Mouse (Mus musculus) forebrain, postnatal 0 days (tissue): ENCODE data around the gene Ublcp1. TPM values are rescaled to one million over a fixed set of nuclear protein-coding genes. Genes with fewer than 3 reads are reported as not detected.
"Not testable (repeated sequence)": the region's sequence is repeated elsewhere in the genome, so short reads cannot be mapped to it uniquely, and the experiment has no call there.

Experiments used
- ATAC-seq: fragments of 200-750 bp; cut with Nextera tagmentation; 2 replicates; pipeline ENCODE4 v1.8.0; 2017; ENCODE audit warnings: mild to moderate bottlenecking, moderate library complexity
- DNase-seq: peaks from one replicate; pipeline ENCODE4 v3.0.0-alpha.2; 2015
- H3K27ac ChIP-seq: fragments of 300-500 bp; sonication (generic); 2 replicates; pipeline ENCODE4 v1.5.1; 2014; ENCODE audit warnings: low read depth, mild to moderate bottlenecking, antibody characterized with exemption, low read length, moderate library complexity, mixed read lengths
- H3K27me3 ChIP-seq: fragments of 300-500 bp; sonication (generic); 2 replicates; pipeline ENCODE4 v1.6.1; 2014; ENCODE audit warnings: mild to moderate bottlenecking, low read length, mixed read lengths; ENCODE audit not compliant: insufficient read depth
- H3K36me3 ChIP-seq: fragments of 300-500 bp; sonication (generic); 2 replicates; pipeline ENCODE4 v1.6.1; 2014; ENCODE audit warnings: mild to moderate bottlenecking, moderate library complexity; ENCODE audit not compliant: insufficient read depth
- H3K4me1 ChIP-seq: fragments of 300-500 bp; sonication (generic); 2 replicates; pipeline ENCODE4 v1.6.1; 2014; ENCODE audit warnings: antibody characterized with exemption; ENCODE audit not compliant: insufficient read depth
- H3K4me2 ChIP-seq: fragments of 300-500 bp; sonication (generic); 2 replicates; pipeline ENCODE4 v1.6.1; 2014; ENCODE audit warnings: low read depth, mild to moderate bottlenecking, moderate library complexity
- H3K4me3 ChIP-seq: fragments of 300-500 bp; sonication (generic); 2 replicates; pipeline ENCODE4 v1.5.1; 2014; ENCODE audit warnings: low read depth, low read length, mixed read lengths
- H3K9ac ChIP-seq: fragments of 300-500 bp; sonication (generic); 2 replicates; pipeline ENCODE4 v1.6.1; 2014; ENCODE audit warnings: mild to moderate bottlenecking
- H3K9me3 ChIP-seq: fragments of 300-500 bp; sonication (generic); 2 replicates; pipeline ENCODE4 v1.6.1; 2016; ENCODE audit warnings: low read length
- CTCF ChIP-seq: sonication (generic); IDR thresholded peaks from 2 replicates; pipeline ENCODE4 v1.5.1; 2016; ENCODE audit warnings: antibody characterized with exemption, control low read depth, low read depth
- WGBS: fragments of 180-500 bp; shearing (Covaris S2); extraction: QIAGEN DNeasy Blood & Tissue Kit; methylation state at CpG from one replicate; pipeline ENCODE4 v1.1.7; 2014; 5-methylcytosine and 5-hydroxymethylcytosine counted together
- polyA plus RNA-seq: library from polyadenylated mRNA; unstranded; fragments of >200 nt; fragmentation: Nextera tagmentation; extraction: Ambion mirVana; gene quantifications from 2 replicates; pipeline ENCODE4 v1.2.1, GENCODE M21; 2015
- total RNA-seq: library from RNA; depleted of rRNA; stranded (reverse); fragments of >200 nt; gene quantifications from 2 replicates; pipeline ENCODE4 v1.2.3, GENCODE M21; 2014

Ublcp1 gene
- total and polyA plus RNA-seq, 2 experiments from 2014 or later = 34.3 to 42.3 TPM

DNA sequence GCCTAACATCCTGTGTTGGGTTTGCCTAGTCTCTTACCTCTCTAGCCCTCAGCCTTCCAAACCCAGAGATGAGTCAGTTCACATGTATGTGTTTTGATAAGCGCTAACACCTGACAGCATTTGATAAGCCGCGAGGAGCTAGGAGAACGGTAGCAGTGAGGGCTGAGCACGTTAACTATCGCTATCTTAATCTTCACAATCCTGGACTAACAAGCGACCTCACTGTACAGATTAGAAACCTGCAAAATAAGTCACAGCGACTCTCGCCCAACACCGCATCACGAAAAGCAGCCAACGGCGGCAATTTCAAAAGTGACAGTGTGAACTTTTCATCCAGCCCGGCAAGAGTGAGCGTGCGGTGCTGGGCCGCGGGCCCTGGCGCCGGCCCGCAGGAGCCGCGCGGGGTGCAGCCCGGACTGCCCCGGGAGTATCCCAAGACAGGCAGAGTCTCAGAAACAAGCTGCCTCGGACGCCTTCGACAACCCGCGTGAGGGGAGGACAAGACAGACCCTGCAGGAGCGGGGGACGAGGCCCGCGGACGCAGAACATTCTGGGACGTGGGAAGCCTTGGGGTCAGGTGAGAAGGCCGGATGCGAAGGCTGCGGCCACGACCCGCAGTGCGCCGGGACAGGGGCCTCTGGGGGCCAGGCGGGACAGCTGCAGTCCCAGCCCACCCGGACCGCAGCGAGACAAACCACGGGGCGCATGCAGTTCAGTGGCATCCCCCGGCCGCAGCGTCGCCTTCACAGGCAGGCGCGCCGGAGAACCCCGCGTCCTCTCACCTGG lies 459 bp downstream of the Ublcp1 start:
- 1% methylated on average over 59 of the region's 59 CpGs for WGBS

GRCm38 (mm10) chr11:44468306-44468790 lies 1.9 kb downstream of the Ublcp1 start:
- H3K9me3 ChIP-seq = no peaks in the 10 kb centered on the region
- no peak for TF ChIP-seq CTCF
- no peak for DNase-seq
- no peak for ATAC-seq
- peaks cover 14% of the 10 kb centered on the region for H3K4me1 ChIP-seq
- no peak overlapping the region for H3K4me2 ChIP-seq
- H3K27me3 ChIP-seq = no peaks in the 10 kb centered on the region
- 92% methylated on average over 10 of the region's 10 CpGs for WGBS
- H3K4me3 ChIP-seq = no peak overlapping the region
- H3K27ac ChIP-seq = no peak overlapping the region
- peaks cover 3% of the 10 kb centered on the region; the same call in 1 of the 2 replicates for H3K36me3 ChIP-seq
- H3K9ac ChIP-seq = no peak overlapping the region

More for the DNA sequence above, 459 bp downstream of the Ublcp1 start:
- DNase-seq (peak; percentile 52), ATAC-seq (peak; percentile 63)
- Histone ChIP-seq H3K9ac (peak overlapping the region; percentile 81), H3K36me3 (no peaks in the 10 kb centered on the region; the same call in 1 of the 2 replicates), H3K4me1 (peaks cover 14% of the 10 kb centered on the region), H3K27ac (peak overlapping the region; percentile 73), H3K4me3 (peak overlapping the region; percentile 96), H3K9me3 (no peaks in the 10 kb centered on the region), H3K4me2 (peak overlapping the region; percentile 90), H3K27me3 (no peaks in the 10 kb centered on the region)
- no peak for TF ChIP-seq CTCF

DNA sequence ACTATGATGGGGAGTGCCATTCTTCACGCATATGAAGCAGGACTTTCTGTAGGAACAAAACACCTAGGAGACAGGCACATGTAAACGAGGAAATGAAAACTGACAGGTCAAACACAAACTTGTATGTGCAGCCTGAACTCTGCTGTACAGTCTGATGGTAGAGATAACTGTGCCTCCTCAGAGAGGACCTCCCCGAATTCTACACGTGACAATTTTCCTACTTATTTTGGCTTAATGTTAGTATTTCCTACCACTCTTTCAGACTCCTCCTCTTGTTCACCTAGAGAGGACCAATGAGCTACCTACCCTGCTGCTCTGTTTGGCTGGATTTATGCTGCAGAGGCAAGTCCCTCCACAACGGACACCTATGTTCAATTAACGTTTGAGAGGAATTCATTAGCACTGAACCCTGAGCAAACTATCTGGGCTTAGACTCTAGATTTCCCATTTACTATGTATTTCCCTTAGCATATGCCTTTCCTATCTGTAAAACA lies 3.3 kb downstream of the Ublcp1 start:
- peaks cover 7% of the 10 kb centered on the region; the same call in 1 of the 2 replicates for H3K36me3 ChIP-seq
- no peak overlapping the region for H3K4me2 ChIP-seq
- 83% methylated on average over 6 of the region's 6 CpGs for WGBS
- H3K9ac ChIP-seq = no peak overlapping the region
- no peak for DNase-seq
- no peak overlapping the region for H3K4me3 ChIP-seq
- no peak for ATAC-seq
- no peaks in the 10 kb centered on the region for H3K27me3 ChIP-seq
- no peaks in the 10 kb centered on the region for H3K9me3 ChIP-seq
- H3K27ac ChIP-seq = no peak overlapping the region
- H3K4me1 ChIP-seq = peaks cover 14% of the 10 kb centered on the region
- TF ChIP-seq CTCF = no peak

DNA sequence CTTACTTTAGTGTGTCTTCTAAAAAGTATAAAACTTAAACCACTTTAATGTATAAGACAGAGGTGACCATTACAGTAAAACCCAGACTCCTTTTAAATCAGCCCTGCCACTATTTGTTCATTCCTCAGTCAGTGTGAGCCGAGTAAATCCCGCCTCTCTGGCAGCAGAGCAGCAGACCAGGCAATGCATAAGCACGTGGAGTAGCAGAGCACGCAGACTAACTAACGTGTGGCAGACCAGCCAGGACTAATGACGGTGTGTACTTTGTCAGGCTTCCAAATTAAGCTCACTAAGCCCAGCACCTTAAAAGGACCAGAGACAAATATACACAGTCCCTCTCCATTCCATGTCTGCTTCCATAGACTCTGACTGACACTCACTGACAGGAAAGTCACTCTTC lies 8.8 kb downstream of the Ublcp1 start:
- H3K27ac ChIP-seq = no peak overlapping the region
- DNase-seq = no peak
- no peaks in the 10 kb centered on the region for H3K9me3 ChIP-seq
- no peak overlapping the region for H3K9ac ChIP-seq
- 69% methylated on average over 6 of the region's 6 CpGs for WGBS
- no peak overlapping the region for H3K4me3 ChIP-seq
- H3K4me1 ChIP-seq = no peaks in the 10 kb centered on the region
- H3K27me3 ChIP-seq = no peaks in the 10 kb centered on the region
- H3K36me3 ChIP-seq = peaks cover 29% of the 10 kb centered on the region
- TF ChIP-seq CTCF = no peak
- no peak for ATAC-seq
- no peak overlapping the region for H3K4me2 ChIP-seq

DNA sequence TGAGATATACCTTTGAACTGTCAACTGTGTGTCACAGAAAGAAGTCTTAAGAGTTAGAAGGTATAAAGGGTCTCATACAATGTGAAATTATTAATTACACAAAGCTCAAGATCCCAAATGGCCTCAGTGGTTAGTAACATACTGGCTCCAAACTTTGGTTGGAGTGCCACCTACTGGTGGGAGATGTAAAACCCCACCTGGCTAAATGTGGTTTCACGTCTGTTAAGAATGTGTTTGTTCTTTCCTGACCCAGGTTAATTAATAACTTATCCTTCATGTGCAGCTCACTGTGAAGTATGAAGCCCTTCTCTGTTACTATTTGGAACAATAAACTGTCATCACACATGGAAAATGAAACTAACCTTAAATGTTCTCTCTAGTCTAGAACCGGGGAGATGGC lies 16.9 kb downstream of the Ublcp1 start:
- ATAC-seq = peak; percentile 65
- H3K4me3 ChIP-seq = no peak overlapping the region
- no peak overlapping the region for H3K27ac ChIP-seq
- peak; percentile 85 for TF ChIP-seq CTCF
- H3K4me1 ChIP-seq = no peaks in the 10 kb centered on the region
- H3K27me3 ChIP-seq = no peaks in the 10 kb centered on the region
- H3K9me3 ChIP-seq = no peaks in the 10 kb centered on the region
- H3K4me2 ChIP-seq = no peak overlapping the region
- H3K36me3 ChIP-seq = peaks cover 24% of the 10 kb centered on the region
- 49% methylated on average over 2 of the region's 2 CpGs for WGBS
- H3K9ac ChIP-seq = no peak overlapping the region
- DNase-seq = peak; percentile 74

- H3K27me3 ChIP-seq, DNase-seq, H3K27ac ChIP-seq, H3K4me1 ChIP-seq, H3K9ac ChIP-seq, H3K9me3 ChIP-seq, H3K4me2 ChIP-seq, ATAC-seq, H3K4me3 ChIP-seq: not testable (repeated sequence)
- WGBS = 95% methylated on average over 5 of the region's 5 CpGs
- peaks cover 15% of the 10 kb centered on the region for H3K36me3 ChIP-seq
Observed at GRCm38 (mm10) chr11:44452016-44452415, 18.3 kb downstream of the Ublcp1 start.

DNA sequence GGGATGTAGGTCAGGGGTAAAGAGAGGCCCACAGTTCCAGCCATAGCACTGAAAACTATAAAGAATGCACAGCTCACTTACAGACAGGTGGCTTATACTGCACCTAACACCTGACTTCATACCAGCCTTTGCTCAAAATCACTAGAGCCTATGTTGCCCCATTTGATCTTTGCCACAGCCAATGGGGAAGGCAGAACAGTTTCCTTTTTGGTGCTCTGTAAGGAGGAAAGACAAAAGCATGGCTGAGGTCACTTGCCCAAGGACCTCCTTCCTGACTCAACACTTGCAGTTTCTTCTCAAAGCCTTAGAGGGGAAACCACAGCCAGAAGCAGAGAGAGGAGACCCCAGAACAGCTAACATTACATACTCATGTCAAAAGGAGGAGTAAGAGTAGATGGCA lies 19.3 kb downstream of the Ublcp1 start:
- TF ChIP-seq CTCF = no peak
- peaks cover 8% of the 10 kb centered on the region for H3K36me3 ChIP-seq
- DNase-seq (no peak), ATAC-seq (no peak)
- no peaks in the 10 kb centered on the region for H3K9me3 ChIP-seq
- H3K9ac ChIP-seq = no peak overlapping the region
- no peaks in the 10 kb centered on the region for H3K4me1 ChIP-seq
- no peak overlapping the region for H3K4me3 ChIP-seq
- no peak overlapping the region for H3K27ac ChIP-seq
- no peaks in the 10 kb centered on the region for H3K27me3 ChIP-seq
- H3K4me2 ChIP-seq = no peak overlapping the region
